Comparison of ENCODE assay signal across 8 mouse cellular contexts in the genomic region with DNA sequence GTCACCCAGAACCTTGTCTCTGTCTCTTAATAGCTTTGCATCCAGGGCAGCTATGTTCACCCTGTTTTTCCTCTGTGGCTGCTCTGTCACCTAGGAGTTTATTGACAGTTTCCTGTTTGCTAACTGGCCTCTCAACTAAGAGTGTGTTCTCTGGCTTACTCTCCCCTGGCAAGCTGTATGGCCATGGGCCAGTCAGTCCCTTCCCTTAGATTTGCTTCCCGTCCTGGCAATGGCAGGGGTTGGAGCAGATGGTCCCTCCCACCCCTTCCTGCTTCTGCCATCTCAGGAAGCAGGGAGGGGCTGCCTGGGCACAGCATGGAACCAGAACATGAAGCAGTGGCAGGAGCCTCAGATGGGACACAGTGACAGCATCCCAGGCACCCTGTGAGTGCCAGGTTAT. TPM values are rescaled to one million over a fixed set of nuclear protein-coding genes. Genes with fewer than 3 reads are reported as not detected.
DNase-seq lines count a peak whose midpoint lies in the region; ATAC-seq and TF ChIP-seq lines count a peak whose summit lies in the region.

No protein-coding gene starts in this region.

- H3K4me3 ChIP-seq in gastrocnemius, adult 2 months, result no peak overlapping the region

- peak overlapping the region; percentile 67 for H3K27ac ChIP-seq in gastrocnemius, adult 2 months

- intact Hi-C loops in gastrocnemius, adult 2 months (cut with DNase I), result no loop called here
- intact Hi-C loops in heart, postnatal 14 days (cut with DNase I), result no loop called here

- DNase-seq in gastrocnemius, adult 2 months, result peak; percentile 54
- DNase-seq in gastrocnemius, postnatal 4 days (ENCODE audit: low spot score in 2 of 2), result no peak
- DNase-seq in cerebellum, adult 18-20 months, result peak; percentile 93 to 97
- DNase-seq in heart, postnatal 14 days, result peak; percentile 47 to 49
- peak; percentile 84 for DNase-seq in layer of hippocampus, adult 9-11 months
- DNase-seq in right cerebral cortex, adult 18-20 months, result peak; percentile 77
- no peak for DNase-seq in urinary bladder, adult 2 months (ENCODE audit: low spot score)

- TF ChIP-seq CTCF in gastrocnemius, adult 2 months (IDR thresholded peaks at IDR 0.05), result no peak

- ATAC-seq in granulocyte monocyte progenitor cell, adult 5-6 weeks (replicated peaks; ENCODE audit: poor library complexity, severe bottlenecking), result no peak; the same call in 1 of the 2 replicates

RNA-seq across cellular contexts. Expression of a gene that starts 7.8 kb away (rescaled TPM):
- total RNA-seq in gastrocnemius, adult 2 months (2021), result under 1 TPM; 0.50 to 0.74 TPM
- total RNA-seq in gastrocnemius, postnatal 4 days (2021), result 1 to 10 TPM; 3.2 to 3.7 TPM
- 1 to 10 TPM; 2.0 to 2.2 TPM for total RNA-seq in heart, postnatal 14 days (2021)
- total RNA-seq in granulocyte monocyte progenitor cell, adult 5-6 weeks (2014; fragmentation: Nextera tagmentation), result 0.34 and 2.1 TPM in 2 replicates
- 0.10 and 0.30 TPM in 2 replicates for total RNA-seq in granulocyte monocyte progenitor cell, adult 5-6 weeks (2017)
- 23.4 and 30.0 TPM in 2 replicates for polyA plus RNA-seq in urinary bladder, adult 2 months (2012; rRNA removed)

Comparison
In these comparisons a context has a peak if more than half of its experiments do, and no peak if none do; other contexts are left out.
1. DNase-seq: peak in gastrocnemius, adult 2 months (single experiment), cerebellum, adult 18-20 months (2 of 2), heart, postnatal 14 days (2 of 2), layer of hippocampus, adult 9-11 months (single experiment) and right cerebral cortex, adult 18-20 months (single experiment); none in gastrocnemius, postnatal 4 days (0 of 2) and urinary bladder, adult 2 months (single experiment).